Mouse (Mus musculus): ENCODE data around the gene Cc2d1a.

GRCm38 (mm10) chr8:84087821-84088220 lies 59.9 kb downstream of the Cc2d1a start:
- TF ChIP-seq POLR2A (IDR thresholded peaks at IDR 0.05; ENCODE audit: borderline replicate concordance, extremely low read depth, insufficient read depth, insufficient read length, poor library complexity, severe bottlenecking) (no peak), CTCF (IDR thresholded peaks at IDR 0.05; ENCODE audit: borderline replicate concordance, extremely low read depth, insufficient read depth, insufficient read length) (no peak)

All from brain, embryonic 14.5 days (tissue).